Mouse (Mus musculus) liver, adult (tissue): Measurements from ENCODE around the gene Hax1.

Experiments used
- GATA4 ChIP-seq: IDR thresholded peaks from 2 replicates; pipeline ENCODE4 v1.6.1; 2014; ENCODE audit warnings: mild to moderate bottlenecking, low read length; ENCODE audit not compliant: insufficient replicate concordance

Hax1 gene

GRCm38 (mm10) chr3:89998612-89999054 lies at the start of gene Hax1:
Hax1 (minus strand) TSS chr3:89998780.
- TF ChIP-seq GATA4, result no peak

GRCm38 (mm10) chr3:90036263-90036662 lies 37.7 kb upstream of the Hax1 start:
- TF ChIP-seq GATA4, result no peak

GRCm38 (mm10) chr3:90034653-90035052 lies 36.1 kb upstream of the Hax1 start:
- TF ChIP-seq GATA4, result no peak

GRCm38 (mm10) chr3:90016626-90017025 lies 18.0 kb upstream of the Hax1 start:
- TF ChIP-seq GATA4, result no peak

- no peak for TF ChIP-seq GATA4
Measured at GRCm38 (mm10) chr3:90010291-90010690, 11.7 kb upstream of the Hax1 start.

- no peak for TF ChIP-seq GATA4
Measured at GRCm38 (mm10) chr3:90004091-90004796, 5.7 kb upstream of the Hax1 start.

- TF ChIP-seq GATA4, result no peak
Measured at GRCm38 (mm10) chr3:89999830-90000229, 1.2 kb upstream of the Hax1 start.

- TF ChIP-seq GATA4, result no peak
Measured at GRCm38 (mm10) chr3:89999090-89999489, 510 bp upstream of the Hax1 start.

- no peak for TF ChIP-seq GATA4
Measured at GRCm38 (mm10) chr3:89997791-89998495, 637 bp downstream of the Hax1 start.

- TF ChIP-seq GATA4, result no peak
Measured at GRCm38 (mm10) chr3:89994807-89995515, 3.6 kb downstream of the Hax1 start.

GRCm38 (mm10) chr3:89987822-89988221 lies 10.8 kb downstream of the Hax1 start:
- no peak for TF ChIP-seq GATA4

GRCm38 (mm10) chr3:89987211-89987610 lies 11.4 kb downstream of the Hax1 start:
- TF ChIP-seq GATA4, result no peak

- no peak for TF ChIP-seq GATA4
Measured at GRCm38 (mm10) chr3:89982426-89982825, 16.2 kb downstream of the Hax1 start.

- no peak for TF ChIP-seq GATA4
Measured at GRCm38 (mm10) chr3:89976859-89977258, 21.7 kb downstream of the Hax1 start.

GRCm38 (mm10) chr3:89968509-89968908 lies 30.1 kb downstream of the Hax1 start:
- no peak for TF ChIP-seq GATA4

GRCm38 (mm10) chr3:89966946-89967345 lies 31.6 kb downstream of the Hax1 start:
- TF ChIP-seq GATA4, result no peak
